Mouse (Mus musculus): ENCODE data around the gene Htr2b.
A peak's percentile ranks its signal among the peaks of the same experiment; 100 is the strongest.

- peak; percentile 56; the same call in 1 of the 2 replicates for TF ChIP-seq POLR2A (IDR thresholded peaks at IDR 0.05; ENCODE audit: extremely low read depth, insufficient read depth, low read length)
- TF ChIP-seq CTCF (IDR thresholded peaks at IDR 0.05; ENCODE audit: low read depth, low read length) = peak; percentile 99
Measured at GRCm38 (mm10) chr1:86058856-86059769, 52.7 kb downstream of the Htr2b start.

All from liver, adult 2 months (tissue).